Mouse (Mus musculus) bone marrow, adult 2 months (tissue): Measurements from ENCODE around the gene Rgl1. TPM values are rescaled to one million over a fixed set of nuclear protein-coding genes. Genes with fewer than 3 reads are reported as not detected.

Experiments used
- H3K27ac ChIP-seq: fragments of 200-500 bp; 2 replicates; pipeline ENCODE4 v1.5.1; 2012; ENCODE audit warnings: low read depth, mild to moderate bottlenecking, control low read depth, inconsistent platforms, low read length; ENCODE audit not compliant: control insufficient read depth, poor library complexity, insufficient read depth
- H3K4me1 ChIP-seq: fragments of 200-500 bp; 2 replicates; pipeline ENCODE4 v1.6.1; 2011; ENCODE audit warnings: low read length; ENCODE audit not compliant: control insufficient read depth, insufficient read depth
- H3K4me3 ChIP-seq: fragments of 200-500 bp; replicated peaks from 2 replicates; pipeline ENCODE3; 2011; ENCODE audit warnings: mild to moderate bottlenecking, low read depth, low read length, control low read depth; ENCODE audit not compliant: control insufficient read depth
- CTCF ChIP-seq: fragments of 200-500 bp; IDR thresholded peaks from 2 replicates; pipeline ENCODE4 v1.5.1; 2011; ENCODE audit warnings: low read length, control low read depth; ENCODE audit not compliant: control insufficient read depth, insufficient read depth
- POLR2A ChIP-seq: fragments of 200-500 bp; IDR thresholded peaks from 2 replicates; pipeline ENCODE4 v1.6.1; 2011; ENCODE audit warnings: low read depth, mild to moderate bottlenecking, control low read depth, low read length, borderline replicate concordance; ENCODE audit not compliant: control insufficient read depth
- WGBS: fragments of 180-500 bp; shearing (Covaris S2); methylation state at CpG from one replicate; pipeline ENCODE4 v1.1.7; 2018; 5-methylcytosine and 5-hydroxymethylcytosine counted together
- polyA plus RNA-seq: library from polyadenylated mRNA; stranded (reverse); fragments of >200 nt; gene quantifications from 2 replicates; pipeline ENCODE4 v1.2.4, GENCODE M21; 2011; ENCODE audit warnings: low replicate concordance; ENCODE audit not compliant: missing spikeins, insufficient read depth, insufficient read length

Rgl1 gene
- polyA plus RNA-seq, 1 experiment: 9.2 TPM

DNA sequence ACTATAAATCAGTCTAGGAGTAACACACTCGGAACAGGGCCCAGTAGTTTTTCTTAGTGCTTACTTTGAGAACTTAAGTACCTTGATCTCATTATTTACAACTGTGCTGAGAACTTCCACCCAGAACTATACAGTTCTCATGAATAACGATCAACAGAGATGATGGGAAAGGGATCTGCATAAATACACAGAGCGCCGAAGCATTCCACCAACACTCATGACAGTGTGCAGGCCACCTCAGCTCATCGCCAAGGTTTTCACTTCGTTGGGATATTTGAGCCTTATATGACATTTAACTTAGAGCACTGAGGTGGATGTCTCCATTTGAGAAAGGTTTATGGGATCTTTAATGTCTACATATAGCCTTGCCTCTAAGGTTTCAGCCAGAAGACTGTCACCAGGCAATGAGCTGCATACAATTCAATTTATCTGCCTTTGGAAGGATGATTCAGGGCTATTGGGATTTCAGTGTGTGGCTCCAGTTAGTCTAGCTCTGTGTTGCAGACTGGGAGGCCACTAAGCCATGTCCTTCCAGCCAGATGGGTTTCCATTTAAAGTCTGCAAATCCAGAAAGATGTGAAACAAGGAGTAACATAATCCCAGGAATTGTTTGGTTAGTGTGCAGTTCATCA lies 223.3 kb downstream of the Rgl1 start:
- no peak overlapping the region for H3K27ac ChIP-seq

GRCm38 (mm10) chr1:152540304-152540887 lies 225.8 kb downstream of the Rgl1 start:
- Histone ChIP-seq H3K4me1 (no peaks in the 10 kb centered on the region; the same call in 1 of the 2 replicates), H3K27ac (no peak overlapping the region), H3K4me3 (no peak overlapping the region)
- 41% methylated on average over 3 of the region's 3 CpGs for WGBS
- TF ChIP-seq CTCF: no peak
- TF ChIP-seq POLR2A: no peak

More for the DNA sequence above, 223.3 kb downstream of the Rgl1 start:
- Histone ChIP-seq H3K4me1 (no peaks in the 10 kb centered on the region), H3K4me3 (no peak overlapping the region)
- 85% methylated on average over 6 of the region's 6 CpGs for WGBS
- no peak for TF ChIP-seq POLR2A
- no peak for TF ChIP-seq CTCF

DNA sequence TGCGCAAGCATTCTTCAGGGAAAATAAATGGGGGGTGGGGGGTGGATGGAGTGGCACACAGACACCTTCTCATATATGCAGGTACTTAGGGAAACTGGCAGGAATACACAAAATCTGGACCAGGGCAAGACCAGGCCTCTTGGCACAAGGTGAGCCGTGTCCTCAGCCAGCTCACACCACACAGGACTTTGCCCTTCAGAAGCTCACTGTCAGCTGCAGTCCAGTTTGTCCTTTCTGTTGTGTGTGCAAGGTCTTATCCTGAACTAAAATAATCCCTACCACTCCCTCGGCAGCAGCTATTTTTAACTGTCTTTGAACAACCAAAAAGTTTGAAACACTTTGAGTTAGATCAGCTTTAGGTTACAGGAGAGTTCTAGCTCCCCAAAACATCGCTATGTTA lies 227.3 kb downstream of the Rgl1 start:
- Histone ChIP-seq H3K4me1 (no peaks in the 10 kb centered on the region; the same call in 1 of the 2 replicates), H3K27ac (no peak overlapping the region), H3K4me3 (no peak overlapping the region)
- TF ChIP-seq POLR2A (no peak), CTCF (no peak)
- 83% methylated on average over 4 of the region's 4 CpGs for WGBS

DNA sequence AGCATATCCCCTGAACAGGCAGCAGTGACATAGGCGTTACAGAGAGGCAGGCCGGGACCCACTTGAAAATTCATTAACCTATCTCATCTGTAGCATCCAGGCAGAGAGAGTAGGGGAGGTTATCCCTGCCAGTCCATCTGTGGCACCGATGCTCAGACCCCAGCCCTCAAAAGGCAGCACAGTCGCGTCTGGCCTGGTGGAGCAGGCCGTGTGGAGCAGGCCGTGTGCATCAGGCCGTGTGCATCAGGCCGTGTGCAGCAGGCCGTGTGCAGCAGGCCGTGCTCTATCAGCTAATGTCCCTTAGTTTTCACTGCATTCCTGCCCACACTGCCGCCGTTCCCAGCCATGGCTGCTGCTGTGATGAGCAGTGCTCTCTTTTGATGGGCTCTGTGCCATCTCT lies 229.0 kb downstream of the Rgl1 start:
- no peak overlapping the region for H3K27ac ChIP-seq
- TF ChIP-seq CTCF: no peak
- no peak for TF ChIP-seq POLR2A
- H3K4me1 ChIP-seq: no peaks in the 10 kb centered on the region; the same call in 1 of the 2 replicates
- 92% methylated on average over 13 of the region's 13 CpGs for WGBS
- no peak overlapping the region for H3K4me3 ChIP-seq

GRCm38 (mm10) chr1:152536416-152537018 lies 229.6 kb downstream of the Rgl1 start:
- WGBS: 72% methylated on average over 16 of the region's 16 CpGs
- TF ChIP-seq CTCF (no peak), POLR2A (no peak)
- Histone ChIP-seq H3K27ac (no peak overlapping the region), H3K4me1 (peaks cover 2% of the 10 kb centered on the region; the same call in 1 of the 2 replicates), H3K4me3 (no peak overlapping the region)

GRCm38 (mm10) chr1:152534531-152534930 lies 231.6 kb downstream of the Rgl1 start:
- WGBS: 83% methylated on average over 7 of the region's 7 CpGs
- Histone ChIP-seq H3K4me3 (no peak overlapping the region), H3K27ac (no peak overlapping the region), H3K4me1 (peaks cover 2% of the 10 kb centered on the region; the same call in 1 of the 2 replicates)
- TF ChIP-seq POLR2A (no peak), CTCF (no peak)

DNA sequence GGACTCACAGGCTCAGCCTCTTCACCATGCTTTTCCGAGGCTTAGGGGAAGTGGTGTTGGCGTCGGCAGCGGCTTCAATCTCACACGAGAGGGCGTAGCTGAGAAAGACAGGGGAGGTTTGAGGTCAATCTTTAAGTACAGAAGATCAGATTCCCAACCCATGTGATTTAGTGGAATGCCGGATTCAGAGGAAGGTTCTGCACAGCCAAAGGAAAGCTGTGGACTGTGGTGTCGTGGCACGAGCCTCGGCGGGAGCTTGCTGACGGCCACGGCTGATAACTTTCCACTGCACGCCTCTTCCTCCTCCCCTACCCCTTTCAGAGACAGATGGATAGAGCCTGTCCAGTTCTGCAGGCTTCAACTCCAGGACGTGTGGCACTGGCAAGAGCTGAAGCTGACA lies 234.7 kb downstream of the Rgl1 start:
- no peak overlapping the region for H3K4me3 ChIP-seq
- H3K27ac ChIP-seq: no peak overlapping the region
- WGBS: 60% methylated on average over 15 of the region's 15 CpGs
- TF ChIP-seq CTCF (no peak), POLR2A (no peak)
- H3K4me1 ChIP-seq: peaks cover 7% of the 10 kb centered on the region; the same call in 1 of the 2 replicates

DNA sequence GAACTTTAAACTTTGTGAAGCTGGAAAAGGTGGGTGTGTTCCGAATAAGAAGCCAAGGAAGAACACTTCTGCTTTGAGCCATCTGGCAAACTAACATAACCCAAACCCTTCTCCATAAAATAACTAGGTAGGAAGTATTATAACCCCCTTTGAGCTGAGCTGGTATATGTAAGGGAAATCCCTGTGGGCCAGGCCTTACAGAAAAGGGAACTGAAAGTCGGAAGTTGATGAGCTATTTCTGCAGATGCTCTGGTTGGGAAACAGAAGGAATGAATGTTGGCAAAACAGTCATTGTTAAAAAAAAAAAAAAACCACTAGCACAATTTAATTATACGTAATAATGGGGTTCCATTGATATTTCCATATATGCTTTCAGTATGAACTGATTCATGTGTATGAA lies 237.4 kb downstream of the Rgl1 start:
- Histone ChIP-seq H3K4me1 (peaks cover 7% of the 10 kb centered on the region; the same call in 1 of the 2 replicates), H3K27ac (no peak overlapping the region), H3K4me3 (no peak overlapping the region)
- TF ChIP-seq CTCF (no peak), POLR2A (no peak)
- WGBS: 6% methylated on average over 3 of the region's 3 CpGs

GRCm38 (mm10) chr1:152528214-152528613 lies 237.9 kb downstream of the Rgl1 start:
- H3K4me1 ChIP-seq: peaks cover 7% of the 10 kb centered on the region; the same call in 1 of the 2 replicates
- no peak overlapping the region for H3K27ac ChIP-seq
- TF ChIP-seq CTCF (no peak), POLR2A (no peak)
- H3K4me3 ChIP-seq: no peak overlapping the region
- WGBS: 73% methylated on average over 6 of the region's 6 CpGs
